Comparison of ENCODE assay signal across 13 mouse cellular contexts in genomic region chr1:91618527-91619135, GRCm38 (mm10).
DNase-seq lines count a peak whose midpoint lies in the region; ATAC-seq and TF ChIP-seq lines count a peak whose summit lies in the region.
"Had no signal": no experiment of that assay in that cellular context is flagged by ENCODE, and none has a peak within 500 bp of the region (broad histone marks: within the 10 kb centered on the region; RNA-seq: fewer than 3 reads in every experiment).

No protein-coding gene starts in this region.

- H3K4me2 ChIP-seq in lung, postnatal 0 days (replicated peaks; ENCODE audit: low read depth, low read length) = no peak overlapping the region
- H3K4me2 ChIP-seq: embryonic facial prominence, embryonic 15.5 days; forebrain, embryonic 15.5 days; intestine, embryonic 15.5 days; lung, embryonic 14.5 days had no signal

- H3K36me3 ChIP-seq in liver, adult 2 months (ENCODE audit: control insufficient read depth, insufficient read depth, low read length) = no peaks in the 10 kb centered on the region
- H3K36me3 ChIP-seq in lung, postnatal 0 days (ENCODE audit: insufficient read depth, low read length) = no peaks in the 10 kb centered on the region
- H3K36me3 ChIP-seq: embryonic facial prominence, embryonic 15.5 days; forebrain, embryonic 15.5 days; intestine, embryonic 15.5 days had no signal

- no peaks in the 10 kb centered on the region for H3K79me2 ChIP-seq in liver, adult 2 months (ENCODE audit: control insufficient read depth, insufficient read depth, low read length)

- peak; percentile 26 for ATAC-seq in lung, postnatal 0 days
- ATAC-seq: forebrain, embryonic 15.5 days; intestine, embryonic 15.5 days had no signal

- no peaks in the 10 kb centered on the region for H3K27me3 ChIP-seq in liver, adult 2 months (ENCODE audit: control insufficient read depth, insufficient read depth, low read length)
- no peaks in the 10 kb centered on the region for H3K27me3 ChIP-seq in lung, postnatal 0 days (replicated peaks; ENCODE audit: insufficient read depth, low read length)
- H3K27me3 ChIP-seq: embryonic facial prominence, embryonic 15.5 days; forebrain, embryonic 15.5 days; intestine, embryonic 15.5 days had no signal

- H3K4me1 ChIP-seq in liver, adult 2 months (ENCODE audit: control insufficient read depth, insufficient read depth, low read length) = no peaks in the 10 kb centered on the region
- H3K4me1 ChIP-seq in lung, postnatal 0 days (ENCODE audit: insufficient read depth, low read depth, low read length) = peaks cover 2% of the 10 kb centered on the region; the same call in 1 of the 2 replicates
- H3K4me1 ChIP-seq: forebrain, embryonic 15.5 days; intestine, embryonic 15.5 days had no signal

- no peak overlapping the region for H3K27ac ChIP-seq in liver, adult 2 months (replicated peaks; ENCODE audit: insufficient read depth, low read depth, low read length)
- no peak overlapping the region for H3K27ac ChIP-seq in lung, postnatal 0 days (ENCODE audit: low read length)
- H3K27ac ChIP-seq: embryonic facial prominence, embryonic 15.5 days; forebrain, embryonic 15.5 days; intestine, embryonic 15.5 days had no signal

- no peak overlapping the region for H3K4me3 ChIP-seq in liver, adult 2 months (ENCODE audit: insufficient read depth, low read depth, low read length)
- no peak overlapping the region for H3K4me3 ChIP-seq in lung, postnatal 0 days (ENCODE audit: low read depth, low read length)
- H3K4me3 ChIP-seq: embryonic facial prominence, embryonic 15.5 days; forebrain, embryonic 15.5 days; intestine, embryonic 15.5 days had no signal

- WGBS in liver, adult 2 months = 76% methylated on average over 14 of the region's 14 CpGs
- WGBS in lung, postnatal 0 days = 65% methylated on average over 14 of the region's 14 CpGs

- no peak overlapping the region for H3K9ac ChIP-seq in liver, adult 2 months (ENCODE audit: low read depth, low read length)
- no peak overlapping the region for H3K9ac ChIP-seq in lung, postnatal 0 days (replicated peaks; ENCODE audit: low read depth)
- H3K9ac ChIP-seq: embryonic facial prominence, embryonic 15.5 days; forebrain, embryonic 15.5 days; intestine, embryonic 15.5 days; lung, embryonic 14.5 days had no signal

- TF ChIP-seq POLR2A in liver, adult 2 months (IDR thresholded peaks at IDR 0.05; ENCODE audit: extremely low read depth, insufficient read depth, low read length) = no peak

- no peak for TF ChIP-seq CTCF in liver, adult 2 months (IDR thresholded peaks at IDR 0.05; ENCODE audit: low read depth, low read length)
- TF ChIP-seq CTCF in lung, postnatal 0 days (IDR thresholded peaks at IDR 0.05) = no peak

- peak; percentile 25 for DNase-seq in adrenal gland, postnatal 25 days
- DNase-seq in adrenal gland, postnatal 4 days (ENCODE audit: low spot score in 2 of 2) = no peak
- DNase-seq in liver, adult 2 months (ENCODE audit: extremely low read depth, low read depth, low spot score) = peak; percentile 40
- no peak for DNase-seq in liver
- peak; percentile 38 to 69 for DNase-seq in kidney, postnatal 25 days
- DNase-seq in lung, postnatal 0 days (ENCODE audit: low spot score) = no peak
- no peak for DNase-seq in gastrocnemius, postnatal 4 days (ENCODE audit: low spot score in 2 of 2)
- DNase-seq in cerebellum, adult 11-12 months = no peak
- DNase-seq: lung, embryonic 14.5 days; thymus, postnatal 14 days had no signal

- no peak for TF ChIP-seq EP300 in lung, postnatal 0 days (IDR thresholded peaks at IDR 0.05)

- H3K9me3 ChIP-seq in lung, postnatal 0 days (ENCODE audit: low read length) = no peaks in the 10 kb centered on the region
- H3K9me3 ChIP-seq: embryonic facial prominence, embryonic 15.5 days; forebrain, embryonic 15.5 days; intestine, embryonic 15.5 days had no signal

Comparison
In these comparisons a context has a peak if more than half of its experiments do, and no peak if none do; other contexts are left out.
1. DNase-seq: peak in adrenal gland, postnatal 25 days (single experiment), liver, adult 2 months (single experiment) and kidney, postnatal 25 days (2 of 2); none in adrenal gland, postnatal 4 days (0 of 2), liver (single experiment), lung, postnatal 0 days (single experiment), gastrocnemius, postnatal 4 days (0 of 2) and cerebellum, adult 11-12 months (single experiment).